Mouse (Mus musculus): ENCODE measurements at regions not wholly inside any gene's neighbourhood (a gene's known extent, or its start where the extent isn't known, plus 50 kb on each side); places are given as distances from the start of the nearest gene placed in this dataset.

GRCm38 (mm10) chr3:20680944-20681494 is 314.0 kb upstream of the Agtr1b start:
- no peak for DNase-seq (ENCODE audit: low read depth, low spot score)

GRCm38 (mm10) chr3:20661883-20662282 is 294.9 kb upstream of the Agtr1b start:
- peak; percentile 43 for DNase-seq (ENCODE audit: low read depth, low spot score)

- peak; percentile 28 for DNase-seq (ENCODE audit: low read depth, low spot score)
Observed at GRCm38 (mm10) chr3:20655345-20655744, 288.4 kb upstream of the Agtr1b start.
